Mouse (Mus musculus) T-helper 17 cell (primary cell): ENCODE measurements at regions not wholly inside any gene's neighbourhood (a gene's known extent, or its start where the extent isn't known, plus 50 kb on each side); places are given as distances from the start of the nearest gene placed in this dataset.
"Not testable (repeated sequence)": the region's sequence is repeated elsewhere in the genome, so short reads cannot be mapped to it uniquely, and the experiment has no call there.

Experiments
- in situ Hi-C, 2 experiments: fragments of 300-600 bp; cut with MboI, MseI; formaldehyde crosslinking; loops; 1 replicate in 1 of 2; 2 replicates in 1 of 2; pipeline ENCODE4 v1.15.1; 2025; ENCODE audit warnings: high pct_unique_total_duplicates in 2 of 2

- in situ Hi-C loops: no loop called here
Measured at GRCm38 (mm10) chr8:100393327-100393726, 977.1 kb upstream of the Cdh8 start.

GRCm38 (mm10) chr8:100367663-100368062 lies 951.4 kb upstream of the Cdh8 start:
- in situ Hi-C loops: no loop called here

GRCm38 (mm10) chr8:100362772-100363171 lies 946.5 kb upstream of the Cdh8 start:
- in situ Hi-C loops: no loop called here

DNA sequence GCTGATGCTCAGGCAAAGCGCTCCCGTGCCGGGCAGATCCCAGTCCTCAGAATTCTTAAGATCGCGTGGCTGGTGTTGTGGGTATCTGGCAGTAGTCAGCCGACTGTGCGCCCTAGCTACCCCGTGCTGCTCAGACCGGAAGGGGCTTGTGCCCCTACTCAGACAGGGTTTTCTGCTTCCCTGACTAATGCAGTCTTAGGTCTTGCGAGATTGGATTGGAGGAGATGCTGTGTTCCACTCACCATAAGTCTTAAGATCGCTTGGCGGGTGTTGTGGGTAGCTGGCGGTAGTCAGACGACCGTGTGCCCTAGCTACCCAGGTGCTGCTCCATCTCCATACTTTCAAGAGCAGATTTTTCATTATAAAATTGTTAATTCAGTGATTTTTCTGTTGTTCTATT lies 944.3 kb upstream of the Cdh8 start:
- in situ Hi-C loops: not testable (repeated sequence)

GRCm38 (mm10) chr8:100334528-100334927 lies 918.3 kb upstream of the Cdh8 start:
- in situ Hi-C loops: loop anchor here in 1 of 2 experiments (25.0 kb wide), 1 partner anchor 1353 kb away; no protein-coding TSS in a partner anchor

DNA sequence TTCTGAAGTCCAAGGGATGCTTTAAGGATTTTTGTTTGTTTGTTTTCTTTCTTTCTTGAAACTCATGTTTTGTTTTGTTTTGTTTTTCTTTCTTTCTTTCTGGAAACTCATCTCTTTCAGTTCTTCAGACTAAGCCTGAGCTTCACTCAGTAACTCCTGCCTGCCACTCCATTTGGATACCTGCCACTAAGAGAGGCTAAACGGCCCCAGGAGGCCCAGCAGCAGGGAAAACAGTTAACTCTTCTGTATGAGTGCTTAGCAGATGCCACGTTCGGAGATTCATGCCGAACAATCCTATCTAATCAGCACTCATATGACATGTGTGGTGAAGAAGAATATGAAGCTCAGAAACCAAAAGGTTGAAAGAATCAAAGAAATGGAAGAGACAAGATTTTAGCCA lies 909.3 kb upstream of the Cdh8 start:
- in situ Hi-C loops: loop anchor here in 1 of 2 experiments (25.0 kb wide), 1 partner anchor 1362 kb away; no protein-coding TSS in a partner anchor

DNA sequence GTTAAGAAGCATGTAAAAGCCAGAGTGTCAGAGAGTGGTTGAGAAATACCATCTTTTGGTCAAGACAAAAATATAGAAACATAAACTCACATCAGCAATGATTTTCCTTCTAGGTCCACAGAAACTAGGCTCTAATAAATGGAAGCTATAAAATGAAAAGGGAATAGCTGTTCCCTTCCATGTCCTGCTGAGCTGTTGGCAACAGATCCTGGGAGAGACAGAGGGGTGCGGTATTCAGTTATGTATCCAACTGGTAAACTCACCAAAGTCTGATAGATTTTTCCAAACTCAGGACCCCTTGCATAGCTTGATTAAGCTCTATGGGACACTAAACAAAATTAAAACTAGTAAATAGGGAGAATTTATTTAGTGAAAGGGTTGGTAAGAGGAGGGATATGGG lies 907.2 kb upstream of the Cdh8 start:
- in situ Hi-C loops: no loop called here

GRCm38 (mm10) chr8:100298191-100298590 lies 881.9 kb upstream of the Cdh8 start:
- in situ Hi-C loops: no loop called here

DNA sequence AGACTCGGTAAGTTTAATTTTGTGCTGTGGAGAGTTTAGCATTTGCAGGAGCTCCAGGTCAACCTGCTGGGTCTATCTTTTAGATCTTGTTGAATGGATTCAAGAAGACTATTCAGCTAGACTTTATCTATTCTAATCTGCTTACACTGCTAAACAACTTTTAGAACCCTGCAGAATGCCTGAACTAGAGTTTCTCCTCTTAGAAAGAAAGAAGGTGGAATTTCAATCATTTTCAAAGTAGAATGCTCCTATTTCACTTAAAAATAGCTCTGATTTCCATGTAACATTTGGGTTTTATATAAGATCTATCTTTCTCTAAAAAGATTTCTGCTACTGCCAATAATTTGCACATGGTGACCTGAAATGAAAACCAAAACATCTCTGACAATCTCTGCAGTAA lies 876.3 kb upstream of the Cdh8 start:
- in situ Hi-C loops: no loop called here

- in situ Hi-C loops: no loop called here
Measured at GRCm38 (mm10) chr8:100291981-100292380, 875.7 kb upstream of the Cdh8 start.
